Mouse (Mus musculus): ENCODE measurements around the gene Apba2. TPM values are rescaled to one million over a fixed set of nuclear protein-coding genes. Genes with fewer than 3 reads are reported as not detected.

Gene Apba2
- polyA plus RNA-seq, 1 experiment, result not detected

DNA sequence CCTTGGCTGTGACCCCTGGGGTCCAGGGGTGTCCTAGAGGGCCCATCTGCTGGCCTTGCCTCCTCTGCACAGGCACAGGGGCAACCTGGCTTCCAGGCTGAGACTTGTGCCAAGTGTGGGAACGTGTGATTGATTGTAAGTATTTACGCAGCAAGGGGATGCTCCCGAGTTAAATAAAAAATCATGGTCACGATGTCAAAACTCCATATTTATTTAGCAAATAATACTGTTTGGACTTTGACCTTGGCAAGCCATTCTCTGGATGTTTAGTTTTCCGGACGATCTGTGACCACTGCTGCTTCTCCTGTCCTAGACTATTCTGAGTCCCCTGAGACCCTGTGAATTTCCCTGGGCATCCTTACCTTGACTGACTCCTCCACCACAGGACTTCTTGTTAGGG is 252.2 kb downstream of the Apba2 start:
- H3K27me3 ChIP-seq (ENCODE audit: control insufficient read depth, insufficient read depth, insufficient read length), result no peaks in the 10 kb centered on the region
- TF ChIP-seq MAX (IDR thresholded peaks at IDR 0.05) (no peak), CTCF (IDR thresholded peaks at IDR 0.05; ENCODE audit: control insufficient read depth, insufficient read depth, insufficient read length) (no peak), FOSL1 (IDR thresholded peaks at IDR 0.05; ENCODE audit: insufficient read depth, low read length, poor library complexity, severe bottlenecking) (no peak), USF1 (IDR thresholded peaks at IDR 0.05; ENCODE audit: low read depth) (no peak), MYOD1 (IDR thresholded peaks at IDR 0.05; ENCODE audit: control insufficient read depth, insufficient read length, low read depth) (no peak), MYOG (IDR thresholded peaks at IDR 0.05; ENCODE audit: control insufficient read depth, extremely low read depth, insufficient read length) (no peak), CEBPB (IDR thresholded peaks at IDR 0.05; ENCODE audit: low read depth) (no peak)
- H3K79me3 ChIP-seq (ENCODE audit: low read depth), result no peaks in the 10 kb centered on the region
- no peak overlapping the region for H3K4me3 ChIP-seq (ENCODE audit: insufficient read depth, poor library complexity, severe bottlenecking)
- H3K79me2 ChIP-seq (ENCODE audit: control insufficient read depth, insufficient read depth), result no peaks in the 10 kb centered on the region
- no peaks in the 10 kb centered on the region for H3K36me3 ChIP-seq (ENCODE audit: control insufficient read depth, insufficient read depth)
- no peak overlapping the region for H3ac ChIP-seq (ENCODE audit: control insufficient read depth, insufficient read length, low read depth)

DNA sequence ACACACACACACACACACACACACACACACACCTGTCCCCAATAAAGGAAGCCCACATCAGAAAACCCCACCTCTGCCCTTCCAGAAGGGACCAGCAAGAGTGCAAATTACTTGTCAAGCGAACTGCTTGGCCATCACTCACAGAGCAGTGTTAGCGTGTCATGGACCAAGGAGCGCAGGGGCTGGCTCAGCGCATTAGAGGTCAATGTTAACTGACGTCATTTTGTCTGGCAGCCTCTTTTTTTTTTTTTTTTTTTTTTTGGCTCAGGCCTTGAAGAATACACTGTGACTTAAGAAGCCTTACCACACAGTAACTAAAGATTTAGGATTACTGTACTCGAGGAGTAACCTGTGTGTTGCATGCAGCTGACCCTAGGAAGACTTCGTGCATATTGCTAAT is 252.7 kb downstream of the Apba2 start:
- TF ChIP-seq MYOG (IDR thresholded peaks at IDR 0.05; ENCODE audit: control insufficient read depth, extremely low read depth, insufficient read length) (no peak), FOSL1 (IDR thresholded peaks at IDR 0.05; ENCODE audit: insufficient read depth, low read length, poor library complexity, severe bottlenecking) (no peak), MYOD1 (IDR thresholded peaks at IDR 0.05; ENCODE audit: control insufficient read depth, insufficient read length, low read depth) (no peak), CEBPB (IDR thresholded peaks at IDR 0.05; ENCODE audit: low read depth) (no peak), CTCF (IDR thresholded peaks at IDR 0.05; ENCODE audit: control insufficient read depth, insufficient read depth, insufficient read length) (no peak), MAX (IDR thresholded peaks at IDR 0.05) (no peak), USF1 (IDR thresholded peaks at IDR 0.05; ENCODE audit: low read depth) (no peak)
- no peak overlapping the region for H3ac ChIP-seq (ENCODE audit: control insufficient read depth, insufficient read length, low read depth)
- no peaks in the 10 kb centered on the region for H3K27me3 ChIP-seq (ENCODE audit: control insufficient read depth, insufficient read depth, insufficient read length)
- H3K79me3 ChIP-seq (ENCODE audit: low read depth), result no peaks in the 10 kb centered on the region
- H3K36me3 ChIP-seq (ENCODE audit: control insufficient read depth, insufficient read depth), result no peaks in the 10 kb centered on the region
- no peak overlapping the region for H3K4me3 ChIP-seq (ENCODE audit: insufficient read depth, poor library complexity, severe bottlenecking)
- no peaks in the 10 kb centered on the region for H3K79me2 ChIP-seq (ENCODE audit: control insufficient read depth, insufficient read depth)

DNA sequence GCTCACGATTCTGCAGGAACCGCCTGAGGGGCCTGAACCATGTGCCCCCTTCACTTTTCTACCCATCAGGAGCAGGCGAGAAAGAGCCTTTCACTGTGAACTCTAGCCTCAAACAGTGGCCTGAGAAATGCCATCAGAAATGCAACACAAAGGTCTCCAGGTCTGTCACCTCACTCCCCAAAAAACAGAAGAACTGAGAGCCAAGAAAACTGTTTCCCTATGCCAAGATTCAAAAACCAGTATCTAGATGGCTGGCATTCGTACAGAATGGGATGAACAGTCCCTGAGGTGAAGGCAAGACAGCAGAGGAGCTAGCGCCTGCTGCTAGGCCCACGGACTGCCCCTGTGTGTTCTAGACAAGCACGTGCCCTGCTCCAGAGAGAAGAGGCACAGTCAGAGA is 253.6 kb downstream of the Apba2 start:
- Histone ChIP-seq H3K27me3 (ENCODE audit: control insufficient read depth, insufficient read depth, insufficient read length) (no peaks in the 10 kb centered on the region), H3K79me3 (ENCODE audit: low read depth) (no peaks in the 10 kb centered on the region), H3K79me2 (ENCODE audit: control insufficient read depth, insufficient read depth) (no peaks in the 10 kb centered on the region), H3K4me3 (ENCODE audit: insufficient read depth, poor library complexity, severe bottlenecking) (no peak overlapping the region), H3K36me3 (ENCODE audit: control insufficient read depth, insufficient read depth) (no peaks in the 10 kb centered on the region), H3ac (ENCODE audit: control insufficient read depth, insufficient read length, low read depth) (no peak overlapping the region)
- TF ChIP-seq USF1 (IDR thresholded peaks at IDR 0.05; ENCODE audit: low read depth) (no peak), MAX (IDR thresholded peaks at IDR 0.05) (no peak), MYOG (IDR thresholded peaks at IDR 0.05; ENCODE audit: control insufficient read depth, extremely low read depth, insufficient read length) (no peak), FOSL1 (IDR thresholded peaks at IDR 0.05; ENCODE audit: insufficient read depth, low read length, poor library complexity, severe bottlenecking) (no peak), MYOD1 (IDR thresholded peaks at IDR 0.05; ENCODE audit: control insufficient read depth, insufficient read length, low read depth) (no peak), CEBPB (IDR thresholded peaks at IDR 0.05; ENCODE audit: low read depth) (no peak), CTCF (IDR thresholded peaks at IDR 0.05; ENCODE audit: control insufficient read depth, insufficient read depth, insufficient read length) (no peak)

GRCm38 (mm10) chr7:64765595-64765994 is 264.1 kb downstream of the Apba2 start:
- Histone ChIP-seq H3K4me3 (ENCODE audit: insufficient read depth, poor library complexity, severe bottlenecking) (no peak overlapping the region), H3K79me2 (ENCODE audit: control insufficient read depth, insufficient read depth) (no peaks in the 10 kb centered on the region), H3K27me3 (ENCODE audit: control insufficient read depth, insufficient read depth, insufficient read length) (no peaks in the 10 kb centered on the region), H3K79me3 (ENCODE audit: low read depth) (no peaks in the 10 kb centered on the region), H3ac (ENCODE audit: control insufficient read depth, insufficient read length, low read depth) (no peak overlapping the region), H3K36me3 (ENCODE audit: control insufficient read depth, insufficient read depth) (no peaks in the 10 kb centered on the region)
- TF ChIP-seq CTCF (IDR thresholded peaks at IDR 0.05; ENCODE audit: control insufficient read depth, insufficient read depth, insufficient read length), result no peak
- TF ChIP-seq MAX (IDR thresholded peaks at IDR 0.05), result no peak
- no peak for TF ChIP-seq MYOD1 (IDR thresholded peaks at IDR 0.05; ENCODE audit: control insufficient read depth, insufficient read length, low read depth)
- TF ChIP-seq USF1 (IDR thresholded peaks at IDR 0.05; ENCODE audit: low read depth), result no peak
- TF ChIP-seq FOSL1 (IDR thresholded peaks at IDR 0.05; ENCODE audit: insufficient read depth, low read length, poor library complexity, severe bottlenecking), result no peak
- TF ChIP-seq MYOG (IDR thresholded peaks at IDR 0.05; ENCODE audit: control insufficient read depth, extremely low read depth, insufficient read length), result no peak
- no peak for TF ChIP-seq CEBPB (IDR thresholded peaks at IDR 0.05; ENCODE audit: low read depth)

DNA sequence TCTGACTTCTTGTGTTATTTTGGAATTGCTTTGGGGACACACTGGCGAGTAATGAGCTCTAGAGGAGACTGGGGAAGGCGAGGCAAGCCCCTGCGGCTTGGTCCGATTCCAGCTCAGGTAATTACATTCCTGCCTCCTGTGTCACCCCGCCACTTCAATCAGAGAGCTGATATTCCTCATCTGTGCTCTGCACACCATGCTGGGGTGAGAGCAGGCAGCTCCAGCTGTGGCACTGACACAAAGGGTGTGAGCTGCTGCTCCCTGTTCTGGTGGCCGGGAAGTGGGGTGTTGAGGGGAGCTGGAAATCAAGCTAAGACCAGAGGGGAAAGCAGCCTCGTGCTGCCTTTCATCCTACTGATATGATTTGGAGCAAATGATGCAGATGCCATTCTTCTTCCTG is 268.3 kb downstream of the Apba2 start:
- Histone ChIP-seq H3K4me3 (ENCODE audit: insufficient read depth, poor library complexity, severe bottlenecking) (no peak overlapping the region), H3K79me3 (ENCODE audit: low read depth) (no peaks in the 10 kb centered on the region), H3ac (ENCODE audit: control insufficient read depth, insufficient read length, low read depth) (no peak overlapping the region), H3K36me3 (ENCODE audit: control insufficient read depth, insufficient read depth) (no peaks in the 10 kb centered on the region), H3K79me2 (ENCODE audit: control insufficient read depth, insufficient read depth) (no peaks in the 10 kb centered on the region), H3K27me3 (ENCODE audit: control insufficient read depth, insufficient read depth, insufficient read length) (no peaks in the 10 kb centered on the region)
- no peak for TF ChIP-seq MAX (IDR thresholded peaks at IDR 0.05)
- no peak for TF ChIP-seq USF1 (IDR thresholded peaks at IDR 0.05; ENCODE audit: low read depth)
- TF ChIP-seq CTCF (IDR thresholded peaks at IDR 0.05; ENCODE audit: control insufficient read depth, insufficient read depth, insufficient read length), result no peak
- TF ChIP-seq CEBPB (IDR thresholded peaks at IDR 0.05; ENCODE audit: low read depth), result no peak
- TF ChIP-seq FOSL1 (IDR thresholded peaks at IDR 0.05; ENCODE audit: insufficient read depth, low read length, poor library complexity, severe bottlenecking), result no peak
- TF ChIP-seq MYOG (IDR thresholded peaks at IDR 0.05; ENCODE audit: control insufficient read depth, extremely low read depth, insufficient read length), result no peak
- no peak for TF ChIP-seq MYOD1 (IDR thresholded peaks at IDR 0.05; ENCODE audit: control insufficient read depth, insufficient read length, low read depth)
